Mouse (Mus musculus): Measurements from ENCODE around the gene Eif1. TPM values are rescaled to one million over a fixed set of nuclear protein-coding genes. Genes with fewer than 3 reads are reported as not detected.

The Eif1 gene
- polyA plus RNA-seq, 1 experiment = 775 TPM

GRCm38 (mm10) chr11:100327761-100328160 is 8.1 kb downstream of the Eif1 start:
- no peak for TF ChIP-seq GATA1 (IDR thresholded peaks at IDR 0.05; ENCODE audit: low read length)

DNA sequence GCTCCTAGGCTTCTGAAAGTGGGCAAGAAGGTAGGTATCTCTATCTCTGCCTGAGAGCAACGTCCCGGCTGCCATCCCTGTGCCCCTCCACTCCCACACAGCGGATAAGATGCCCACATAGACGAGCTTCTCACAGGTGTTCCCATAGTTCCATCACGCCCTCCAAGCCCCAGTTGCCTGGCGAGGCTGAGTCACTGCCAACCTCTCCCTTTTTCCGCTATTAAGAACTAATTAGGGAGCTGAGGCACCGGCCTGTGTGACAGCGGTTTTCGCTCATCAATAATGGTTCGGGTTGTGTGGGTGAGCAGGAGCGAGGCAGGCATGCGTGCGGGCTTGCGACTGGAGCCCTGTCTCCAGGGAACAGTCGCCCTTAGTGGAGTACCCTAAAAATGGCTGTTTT is 10.6 kb downstream of the Eif1 start:
- TF ChIP-seq GATA1 (IDR thresholded peaks at IDR 0.05; ENCODE audit: low read length) = no peak

GRCm38 (mm10) chr11:100332766-100333515 is 13.3 kb downstream of the Eif1 start:
- TF ChIP-seq GATA1 (IDR thresholded peaks at IDR 0.05; ENCODE audit: low read length) = no peak

- no peak for TF ChIP-seq GATA1 (IDR thresholded peaks at IDR 0.05; ENCODE audit: low read length)
Measured at GRCm38 (mm10) chr11:100333944-100334457, 14.3 kb downstream of the Eif1 start, which contains the start of gene Gast. TSS of gene Gast (plus strand) at chr11:100334407.

GRCm38 (mm10) chr11:100335731-100336130 is 16.0 kb downstream of the Eif1 start:
- no peak for TF ChIP-seq GATA1 (IDR thresholded peaks at IDR 0.05; ENCODE audit: low read length)

DNA sequence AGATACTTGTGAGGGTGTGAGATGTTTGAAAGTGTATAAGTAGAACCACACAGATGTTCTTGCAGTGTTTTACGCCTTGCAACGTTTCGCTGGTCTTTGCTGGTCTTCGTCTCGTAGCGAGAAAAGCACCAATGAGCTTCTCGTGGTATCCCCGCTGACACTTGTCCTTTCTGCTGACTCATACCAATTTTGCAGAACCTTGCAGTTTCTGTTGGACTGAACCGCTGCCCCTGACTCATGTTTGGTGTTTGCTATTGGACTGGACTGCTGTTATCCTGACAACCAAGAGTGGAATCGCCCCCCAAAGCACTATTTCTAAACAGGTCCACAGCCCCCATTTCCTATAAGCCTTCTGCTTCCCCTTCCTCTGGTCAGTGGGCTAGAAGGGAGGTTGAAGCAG is 24.6 kb downstream of the Eif1 start:
- TF ChIP-seq GATA1 (IDR thresholded peaks at IDR 0.05; ENCODE audit: low read length) = no peak

- TF ChIP-seq GATA1 (IDR thresholded peaks at IDR 0.05; ENCODE audit: low read length) = no peak
Measured at GRCm38 (mm10) chr11:100352076-100352857, 32.6 kb downstream of the Eif1 start.

GRCm38 (mm10) chr11:100355151-100355951 is 35.7 kb downstream of the Eif1 start:
- TF ChIP-seq GATA1 (IDR thresholded peaks at IDR 0.05; ENCODE audit: low read length) = no peak

DNA sequence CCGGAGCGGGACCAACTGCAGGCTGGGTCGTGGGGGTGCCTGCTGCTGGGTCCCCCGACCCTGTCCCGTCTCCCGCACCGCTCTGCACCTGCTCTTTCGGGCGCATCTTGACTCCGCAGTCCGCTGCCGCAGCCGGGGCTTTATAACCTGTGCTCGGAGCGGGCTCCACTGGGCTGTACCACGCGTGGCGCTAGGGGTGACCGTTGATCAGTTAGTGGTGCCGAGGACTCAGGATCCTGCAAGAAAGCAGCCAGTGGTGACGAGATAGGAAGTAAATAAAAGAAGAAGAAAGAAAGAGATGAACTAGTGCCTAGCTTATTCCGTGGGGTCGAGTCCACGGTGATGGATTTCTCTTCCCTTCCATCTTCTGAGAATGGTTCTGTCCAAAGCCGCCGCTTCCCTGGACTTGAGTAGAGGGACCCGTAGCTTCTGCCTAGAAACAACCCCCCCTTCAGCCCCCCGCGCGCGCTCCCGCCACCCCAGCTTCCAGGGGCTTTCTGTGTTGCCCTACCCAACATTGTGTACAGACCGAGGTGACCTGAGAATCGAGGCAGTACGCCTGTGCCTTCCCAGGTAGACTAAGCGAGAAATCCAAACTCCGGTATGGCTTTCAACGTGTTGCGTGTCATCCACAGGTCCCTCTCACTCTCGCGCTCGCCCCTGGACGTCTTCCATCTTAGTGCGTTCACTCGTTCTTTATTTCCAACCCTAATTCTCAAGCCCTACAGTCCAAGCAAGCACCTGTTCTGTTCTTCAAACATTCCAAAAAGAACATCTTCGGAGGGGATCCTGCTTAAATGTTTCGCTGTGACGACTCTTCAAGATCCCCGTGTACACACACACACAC is 36.5 kb downstream of the Eif1 start, which contains the start of gene Hap1:
Hap1 (minus strand) TSS at position 157 of the 847 bp plus-strand sequence.
- no peak for TF ChIP-seq GATA1 (IDR thresholded peaks at IDR 0.05; ENCODE audit: low read length)

- no peak for TF ChIP-seq GATA1 (IDR thresholded peaks at IDR 0.05; ENCODE audit: low read length)
Measured at GRCm38 (mm10) chr11:100356819-100357211, 37.1 kb downstream of the Eif1 start.

DNA sequence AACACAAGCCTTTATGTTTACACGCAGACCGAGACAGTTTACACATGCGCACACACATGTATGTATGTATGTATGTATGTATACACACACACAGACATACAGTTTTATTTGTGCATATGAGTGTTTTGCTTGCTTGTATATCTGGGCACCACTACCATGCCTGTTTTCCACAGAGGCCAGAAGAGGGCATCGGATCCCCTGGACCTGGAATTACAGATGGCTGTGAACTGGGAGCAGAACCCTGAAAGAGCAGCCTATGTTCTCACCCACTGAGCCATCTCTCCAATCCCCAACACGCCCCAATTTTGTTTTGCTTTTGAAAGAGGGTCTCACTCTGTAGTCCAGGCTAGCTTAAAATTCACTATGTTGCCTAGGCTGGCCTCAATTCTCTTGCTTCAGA is 37.7 kb downstream of the Eif1 start:
- no peak for TF ChIP-seq GATA1 (IDR thresholded peaks at IDR 0.05; ENCODE audit: low read length)

DNA sequence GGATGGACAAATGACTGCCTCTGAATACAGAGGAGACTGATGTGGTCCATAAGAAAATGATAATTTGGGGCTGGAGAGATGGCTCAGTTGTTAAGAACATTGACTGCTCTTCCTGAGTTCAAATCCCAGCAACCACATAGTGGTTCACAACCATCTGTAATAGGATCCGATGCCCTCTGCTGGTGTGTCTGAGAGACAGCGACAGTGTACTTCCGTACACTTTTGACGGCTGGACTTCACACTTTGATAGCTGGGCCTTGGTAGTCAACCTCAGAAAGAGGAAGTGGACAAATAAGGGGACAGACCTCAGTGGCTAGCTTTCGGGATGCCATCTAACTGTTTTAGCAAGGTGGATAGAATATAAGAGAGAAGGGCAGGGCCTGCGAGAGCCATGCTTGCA is 40.5 kb downstream of the Eif1 start:
- no peak for TF ChIP-seq GATA1 (IDR thresholded peaks at IDR 0.05; ENCODE audit: low read length)

DNA sequence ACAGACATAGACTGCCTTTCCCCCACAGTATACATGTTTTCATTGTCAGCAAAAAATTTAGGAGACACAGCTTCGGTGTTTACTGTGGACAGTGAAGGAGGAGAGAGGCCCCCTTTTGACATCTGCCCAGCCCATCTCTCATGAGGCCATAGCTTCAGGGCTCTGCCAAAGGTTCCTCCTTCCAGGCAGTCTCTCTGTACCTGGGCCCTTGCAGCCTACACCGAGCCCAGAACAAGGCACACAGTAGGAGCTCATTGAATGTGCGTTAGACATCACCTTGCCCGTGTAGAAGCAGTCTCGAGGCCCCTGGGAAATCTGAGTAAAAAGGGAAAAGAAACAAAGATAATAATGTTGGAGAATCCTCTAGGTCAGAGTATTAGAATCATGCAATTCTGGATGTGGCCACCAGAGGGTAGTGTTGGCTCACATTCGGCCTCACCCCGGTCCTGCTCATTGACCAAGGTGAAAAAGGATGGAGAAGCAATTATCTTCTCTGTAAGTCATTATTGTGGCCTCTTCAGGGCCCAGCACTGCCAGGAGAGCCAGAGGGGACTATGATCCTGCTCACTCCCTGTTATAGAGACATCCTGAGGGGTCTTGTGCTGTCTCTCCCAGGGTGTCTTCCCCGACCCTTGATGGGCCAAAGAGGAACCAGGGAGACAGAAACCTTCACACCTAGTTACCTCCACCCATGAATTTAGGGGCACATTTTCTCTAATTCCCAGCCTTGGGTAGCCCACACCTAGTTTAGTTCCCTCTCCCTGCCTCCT is 42.7 kb downstream of the Eif1 start:
- no peak for TF ChIP-seq GATA1 (IDR thresholded peaks at IDR 0.05; ENCODE audit: low read length)

DNA sequence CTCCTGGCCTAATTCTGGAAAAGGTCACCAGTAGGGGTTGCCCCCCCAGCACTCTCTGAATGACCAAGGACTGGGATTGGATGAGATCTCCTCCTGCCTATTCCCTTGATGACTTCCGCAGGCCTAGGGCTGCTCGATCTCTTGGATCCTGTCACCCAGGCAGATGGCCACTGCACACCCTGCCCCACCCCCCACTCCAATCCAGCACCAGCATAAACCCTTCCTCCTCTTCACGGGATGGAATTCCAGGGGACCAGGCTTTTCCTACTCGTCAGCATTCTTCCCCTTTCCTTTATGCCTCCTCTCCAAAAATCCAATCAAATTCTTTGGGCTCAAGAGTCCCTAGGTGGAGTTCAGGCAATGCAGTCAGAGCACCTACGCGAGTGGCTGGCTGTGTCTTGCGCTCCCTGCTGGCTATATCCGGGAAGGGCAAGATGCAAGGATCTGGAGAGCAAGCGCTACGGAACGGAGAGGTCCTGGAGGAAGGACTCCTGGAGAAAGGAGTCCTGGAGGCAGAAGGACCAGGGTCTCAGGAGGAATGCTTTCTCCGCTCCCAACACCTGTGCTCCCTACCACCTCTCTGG is 43.4 kb downstream of the Eif1 start:
- no peak for TF ChIP-seq GATA1 (IDR thresholded peaks at IDR 0.05; ENCODE audit: low read length)

Measured in G1E-ER4 (cell line).